Comparison of ENCODE assay signal across 8 mouse cellular contexts in genomic region chr12:100199891-100200644, GRCm38 (mm10). TPM values are rescaled to one million over a fixed set of nuclear protein-coding genes. Genes with fewer than 3 reads are reported as not detected.
A peak's percentile ranks its signal among the peaks of the same experiment; 100 is the strongest.
DNase-seq lines count a peak whose midpoint lies in the region; ATAC-seq and TF ChIP-seq lines count a peak whose summit lies in the region.

No protein-coding gene starts in this region.

- peaks cover 48% of the 10 kb centered on the region for H3K4me1 ChIP-seq in E14TG2a.4 (replicated peaks; ENCODE audit: low read depth, low read length)
- H3K4me1 ChIP-seq in forebrain, embryonic 11.5 days (replicated peaks; ENCODE audit: control insufficient read depth, insufficient read depth, low read length), result 0 out of 2 replicates have a peak, but pooled peaks cover 3% of the 10 kb centered on the region
- 0 out of 2 replicates have a peak, but pooled peaks cover 4% of the 10 kb centered on the region for H3K4me1 ChIP-seq in lung, embryonic 14.5 days (ENCODE audit: insufficient read depth)
- peaks cover 8% of the 10 kb centered on the region for H3K4me1 ChIP-seq in thymus, adult 2 months (replicated peaks; ENCODE audit: control insufficient read depth, insufficient read depth, low read length)

- TF ChIP-seq CTCF in E14TG2a.4 (conservative IDR thresholded peaks at IDR 0.05; ENCODE audit: low read length), result no peak
- no peak for TF ChIP-seq CTCF in lung, embryonic 14.5 days (IDR thresholded peaks at IDR 0.05; ENCODE audit: low read depth)
- no peak for TF ChIP-seq CTCF in thymus, adult 2 months (IDR thresholded peaks at IDR 0.05; ENCODE audit: borderline replicate concordance, control insufficient read depth, extremely low read depth, insufficient read depth, low read length, poor library complexity)

- no peaks in the 10 kb centered on the region for H3K9me3 ChIP-seq in E14TG2a.4 (ENCODE audit: low read length)
- H3K9me3 ChIP-seq in forebrain, embryonic 11.5 days (ENCODE audit: control insufficient read depth, low read length), result no peaks in the 10 kb centered on the region
- H3K9me3 ChIP-seq in lung, embryonic 14.5 days (ENCODE audit: low read depth, low read length), result no peaks in the 10 kb centered on the region

- peak; percentile 70 for ATAC-seq in forebrain, embryonic 11.5 days (replicated peaks; ENCODE audit: low FRiP score)
- ATAC-seq in lung, embryonic 14.5 days (ENCODE audit: insufficient read depth), result peak; percentile 79
- ATAC-seq in neutrophil, adult 5-6 weeks (ENCODE audit: extremely low read depth, insufficient number of reproducible peaks, low FRiP score, poor library complexity, severe bottlenecking), result 0 out of 2 replicates have a peak, but pooled peaks have one; percentile 1

- TF ChIP-seq POLR2A in thymus, adult 2 months (IDR thresholded peaks at IDR 0.05; ENCODE audit: control insufficient read depth, extremely low read depth, insufficient read depth, low read length, poor library complexity), result peak; percentile 32; the same call in 1 of the 2 replicates

- under 1% methylated on average over 69 of the region's 86 CpGs for WGBS in forebrain, embryonic 11.5 days
- 0% methylated on average over 74 of the region's 86 CpGs for WGBS in lung, embryonic 14.5 days
- WGBS in thymus, adult 2 months, result under 1% methylated on average over 75 of the region's 86 CpGs

- peak overlapping the region; percentile 94 for H3K9ac ChIP-seq in forebrain, embryonic 11.5 days (ENCODE audit: low read length)
- H3K9ac ChIP-seq in lung, embryonic 14.5 days, result peak overlapping the region; percentile 91

- peaks cover 30% of the 10 kb centered on the region for H3K36me3 ChIP-seq in E14TG2a.4 (ENCODE audit: insufficient read depth, low read length)
- peaks cover 12% of the 10 kb centered on the region for H3K36me3 ChIP-seq in forebrain, embryonic 11.5 days (ENCODE audit: control insufficient read depth, insufficient read depth, low read length)
- peaks cover 29% of the 10 kb centered on the region for H3K36me3 ChIP-seq in lung, embryonic 14.5 days (ENCODE audit: insufficient read depth)
- H3K36me3 ChIP-seq in thymus, adult 2 months (ENCODE audit: control insufficient read depth, insufficient read depth, low read length), result peaks cover 25% of the 10 kb centered on the region

- peak overlapping the region; percentile 96 for H3K4me3 ChIP-seq in E14TG2a.4 (replicated peaks; ENCODE audit: low read length)
- peak overlapping the region; percentile 100 for H3K4me3 ChIP-seq in forebrain, embryonic 11.5 days (ENCODE audit: low read depth, low read length)
- peak overlapping the region; percentile 98 for H3K4me3 ChIP-seq in lung, embryonic 14.5 days (ENCODE audit: low read depth, low read length)
- peak overlapping the region; percentile 93 for H3K4me3 ChIP-seq in thymus, adult 2 months (ENCODE audit: control insufficient read depth, insufficient read depth, low read length)

- H3K27me3 ChIP-seq in E14TG2a.4 (ENCODE audit: insufficient read depth, low read length), result no peaks in the 10 kb centered on the region
- no peaks in the 10 kb centered on the region for H3K27me3 ChIP-seq in forebrain, embryonic 11.5 days (ENCODE audit: control insufficient read depth, insufficient read depth, low read length)
- no peaks in the 10 kb centered on the region for H3K27me3 ChIP-seq in lung, embryonic 14.5 days (ENCODE audit: insufficient read depth, low read length)
- H3K27me3 ChIP-seq in thymus, adult 2 months (ENCODE audit: control insufficient read depth, insufficient read depth, low read length), result no peaks in the 10 kb centered on the region

- H3K27ac ChIP-seq in forebrain, embryonic 11.5 days (ENCODE audit: low read depth, low read length), result peak overlapping the region; percentile 50
- H3K27ac ChIP-seq in lung, embryonic 14.5 days (ENCODE audit: low read depth), result peak overlapping the region; percentile 89
- H3K27ac ChIP-seq in thymus, adult 2 months (ENCODE audit: control insufficient read depth, insufficient read depth, low read length), result peak overlapping the region; percentile 68

- intact Hi-C loops in heart, postnatal 10 days (cut with DNase I), result loop anchor here (1.0 to 10.0 kb wide), 6 partner anchors 12 to 322 kb away; partner anchors contain the start of genes Nrde2 and Ttc7b

- peak; percentile 45 for DNase-seq in c-Kit-positive CD71-positive TER-119-negative erythroid progenitor cells, embryonic 14.5 days (ENCODE audit: low read depth)
- DNase-seq in forebrain, embryonic 11.5 days (ENCODE audit: low spot score), result peak; percentile 83
- DNase-seq in heart, postnatal 10 days, result peak; percentile 76 to 79
- peak; percentile 57 to 79 for DNase-seq in kidney, postnatal 36 days
- DNase-seq in lung, embryonic 14.5 days, result peak; percentile 70
- peak; percentile 75 for DNase-seq in thymus, adult 2 months

- peak overlapping the region; percentile 84 for H3K4me2 ChIP-seq in forebrain, embryonic 11.5 days (ENCODE audit: low read depth, low read length, severe bottlenecking)
- H3K4me2 ChIP-seq in lung, embryonic 14.5 days, result peak overlapping the region; percentile 89

RNA-seq across cellular contexts. Expression of gene Calm1, which starts 0.8 kb away (rescaled TPM):
- polyA plus RNA-seq in forebrain, embryonic 11.5 days (2014; fragmentation: Nextera tagmentation; extraction: Ambion mirVana), result 1,244 and 1,283 TPM in 2 replicates
- 100 to 1,000 TPM; 338 to 349 TPM for total RNA-seq in heart, postnatal 10 days (2021)
- 1,610 and 1,758 TPM in 2 replicates for polyA plus RNA-seq in lung, embryonic 14.5 days (2014; fragmentation: Nextera tagmentation; extraction: Ambion mirVana)
- 524 and 677 TPM in 2 replicates for total RNA-seq in neutrophil, adult 5-6 weeks (2017)
- polyA plus RNA-seq in thymus, adult 2 months (2012; rRNA removed), result 511 and 554 TPM in 2 replicates

RNA-seq across cellular contexts. Expression of gene Nrde2, which starts 40.6 kb away (rescaled TPM):
- 14.4 and 16.2 TPM in 2 replicates for polyA plus RNA-seq in forebrain, embryonic 11.5 days (2014; fragmentation: Nextera tagmentation; extraction: Ambion mirVana)
- total RNA-seq in heart, postnatal 10 days (2021), result 10 to 100 TPM; 12.5 to 14.2 TPM
- polyA plus RNA-seq in lung, embryonic 14.5 days (2014; fragmentation: Nextera tagmentation; extraction: Ambion mirVana), result 14.5 and 16.7 TPM in 2 replicates
- total RNA-seq in neutrophil, adult 5-6 weeks (2017), result 29.8 and 32.6 TPM in 2 replicates
- polyA plus RNA-seq in thymus, adult 2 months (2012; rRNA removed), result 19.0 and 23.0 TPM in 2 replicates

Comparison
In these comparisons a context has a peak if more than half of its experiments do, and no peak if none do; other contexts are left out.
1. Peak in every context shown above with its lines: DNase-seq, ATAC-seq, H3K4me3 ChIP-seq and H3K27ac ChIP-seq.
2. ATAC-seq: peak in every context shown above with its lines; median percentile 79 in lung, embryonic 14.5 days; 70 in forebrain, embryonic 11.5 days; 1 in neutrophil, adult 5-6 weeks.